Mouse (Mus musculus) lung, postnatal 25 days (tissue): Measurements from ENCODE around the gene Slc13a4.
A peak's percentile ranks its signal among the peaks of the same experiment; 100 is the strongest.

ENCODE experiments used
- DNase-seq: peaks from one replicate; pipeline ENCODE4 v3.0.0; 2022; ENCODE audit warnings: low spot score

Slc13a4 gene

GRCm38 (mm10) chr6:35308037-35308436, at the start of gene Slc13a4:
TSS of gene Slc13a4 (minus strand) at chr6:35308131.
- no peak for DNase-seq

GRCm38 (mm10) chr6:35355320-35355719, 47.4 kb upstream of the Slc13a4 start:
- no peak for DNase-seq

DNA sequence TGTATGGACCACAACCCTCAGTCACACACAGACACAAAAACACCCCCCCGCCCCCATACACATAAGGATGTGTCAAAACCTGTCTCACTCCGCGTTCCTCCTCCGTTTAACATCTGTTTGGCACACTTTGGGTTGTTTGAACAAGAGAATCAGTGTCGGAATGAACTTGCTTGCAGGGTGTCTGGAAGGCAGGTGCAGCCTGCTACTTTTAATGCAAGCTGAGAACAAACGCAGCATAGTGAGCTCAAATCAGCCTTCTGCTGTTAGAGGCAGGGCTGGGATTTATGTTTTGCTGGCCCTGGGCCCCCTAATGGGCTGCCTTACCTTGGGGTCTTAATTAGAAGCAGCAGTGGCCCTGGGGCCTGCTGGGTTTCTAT, 46.7 kb upstream of the Slc13a4 start:
- no peak for DNase-seq

DNA sequence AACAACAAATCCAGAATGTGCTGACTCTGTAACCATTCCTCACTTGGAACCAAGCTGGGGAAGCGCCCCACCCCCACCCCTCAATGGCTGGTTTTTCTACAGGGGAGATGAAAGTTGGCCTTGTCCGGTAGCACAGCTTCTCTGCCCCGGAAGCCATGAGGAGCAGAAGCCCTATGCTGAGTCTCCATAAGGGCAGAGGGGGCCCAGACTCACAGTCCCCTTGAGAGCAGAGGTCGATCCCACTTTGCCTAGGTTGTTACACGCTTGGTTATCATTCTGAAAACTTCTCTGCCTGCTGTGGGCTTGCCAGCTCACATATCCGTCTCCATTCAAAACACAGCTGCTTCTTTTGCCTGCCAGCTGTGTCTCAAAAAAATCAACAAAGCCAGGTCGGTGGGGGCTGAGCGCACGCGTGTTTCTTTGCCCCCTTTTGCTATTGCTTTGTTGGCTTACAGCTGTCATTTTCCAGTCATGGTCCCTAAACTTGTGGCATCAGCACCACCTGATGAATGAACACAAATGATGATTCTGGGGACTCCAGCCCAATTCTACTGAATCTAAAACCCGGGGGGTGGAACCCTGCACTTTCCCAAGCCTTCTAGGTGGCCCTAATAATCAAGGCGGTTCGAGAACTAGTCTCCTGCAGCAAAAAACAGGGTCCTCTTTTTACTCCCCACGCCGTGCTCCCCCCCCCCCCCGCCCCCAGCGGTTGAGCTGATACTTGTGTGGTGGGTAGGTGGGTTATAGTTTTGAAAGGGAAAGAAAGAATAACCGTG, 46.1 kb upstream of the Slc13a4 start:
- no peak for DNase-seq

- DNase-seq: no peak
Measured at GRCm38 (mm10) chr6:35353416-35353815, 45.5 kb upstream of the Slc13a4 start.

GRCm38 (mm10) chr6:35352867-35353266, 44.9 kb upstream of the Slc13a4 start:
- DNase-seq: no peak

- DNase-seq: no peak
Measured at GRCm38 (mm10) chr6:35351826-35352225, 43.9 kb upstream of the Slc13a4 start.

DNA sequence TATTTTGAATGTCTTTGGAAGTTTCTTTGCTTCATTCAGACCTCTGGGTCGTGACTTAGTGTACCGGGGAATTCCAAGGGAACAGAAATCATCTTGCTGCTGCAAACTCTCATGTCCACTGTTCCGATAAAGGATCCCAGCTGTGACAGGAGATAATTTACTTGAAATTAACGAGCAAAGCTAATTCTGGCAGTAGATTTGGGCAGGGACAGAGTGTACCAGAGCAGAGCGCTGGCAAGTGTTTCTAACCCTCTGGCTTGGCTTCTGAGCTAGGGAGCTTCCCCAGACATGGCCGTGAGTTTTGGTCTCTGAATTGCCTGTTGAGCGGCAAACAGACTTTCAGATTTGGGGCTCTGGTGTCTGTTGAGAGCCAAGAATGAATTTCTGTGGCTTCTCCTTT, 41.9 kb upstream of the Slc13a4 start:
- DNase-seq: peak; percentile 66

- DNase-seq: no peak
Measured at GRCm38 (mm10) chr6:35338640-35339039, 30.7 kb upstream of the Slc13a4 start.

DNA sequence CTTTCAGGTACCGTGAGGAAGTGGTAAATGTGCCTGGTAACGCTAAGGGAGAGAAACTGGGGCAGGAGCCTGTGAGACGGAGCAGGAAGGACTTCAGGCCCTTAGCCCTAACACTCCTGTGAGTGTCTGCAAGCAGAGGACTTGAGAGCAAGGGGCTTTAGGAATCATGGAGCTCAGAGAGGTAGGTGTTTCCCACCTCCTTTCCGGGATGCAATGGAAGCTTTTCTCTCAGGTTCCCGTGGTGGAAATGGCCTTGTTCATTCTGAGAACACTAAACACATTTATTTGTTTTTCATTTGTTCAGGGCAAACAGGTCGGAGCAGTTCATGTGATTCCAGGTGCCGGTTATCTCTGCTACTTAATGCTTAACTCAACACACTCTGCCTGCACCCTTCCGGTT, 29.9 kb upstream of the Slc13a4 start:
- no peak for DNase-seq

- DNase-seq: no peak
Measured at GRCm38 (mm10) chr6:35335452-35335851, 27.5 kb upstream of the Slc13a4 start.

- DNase-seq: no peak
Measured at GRCm38 (mm10) chr6:35334278-35334677, 26.3 kb upstream of the Slc13a4 start.

- no peak for DNase-seq
Measured at GRCm38 (mm10) chr6:35333632-35334031, 25.7 kb upstream of the Slc13a4 start.

DNA sequence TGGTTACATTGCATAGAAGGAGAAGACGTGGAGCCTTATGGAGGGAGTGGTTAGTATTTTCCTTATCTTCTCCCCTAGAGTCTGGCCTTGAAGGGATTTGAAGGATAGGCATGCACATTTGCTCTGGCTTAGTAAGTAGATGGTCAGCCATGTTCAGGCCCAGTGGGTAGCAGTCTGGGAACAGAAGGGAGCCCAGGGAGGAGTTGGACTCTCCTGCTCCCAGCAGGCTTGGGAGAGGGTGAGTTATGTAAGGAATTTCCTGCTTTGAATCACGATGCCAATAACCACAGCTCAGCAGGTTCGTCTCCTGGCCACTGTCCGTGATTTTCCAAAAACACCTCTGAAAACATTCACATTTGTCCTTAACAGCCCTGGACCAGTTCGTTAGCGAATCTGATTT, 22.9 kb upstream of the Slc13a4 start:
- DNase-seq: no peak

DNA sequence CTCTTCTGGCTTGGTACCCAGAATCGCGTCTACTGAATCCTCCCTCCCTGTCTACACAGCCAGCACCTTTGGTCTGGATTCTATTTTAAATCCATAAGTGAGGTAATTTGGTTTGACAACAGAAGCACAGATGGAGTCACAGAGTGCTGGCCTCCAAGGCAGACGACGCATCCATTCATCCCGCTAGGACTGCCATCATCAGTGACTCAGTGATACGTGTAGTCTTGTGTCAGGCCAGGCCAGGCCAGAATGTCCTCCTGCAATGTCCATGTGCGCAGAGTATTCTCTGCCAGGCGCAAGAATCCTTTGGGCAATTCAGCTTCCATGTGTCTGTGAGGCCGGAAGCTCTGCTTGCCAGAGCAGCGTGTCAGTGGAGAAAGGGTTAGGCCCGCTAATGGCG, 22.0 kb upstream of the Slc13a4 start:
- DNase-seq: no peak

DNA sequence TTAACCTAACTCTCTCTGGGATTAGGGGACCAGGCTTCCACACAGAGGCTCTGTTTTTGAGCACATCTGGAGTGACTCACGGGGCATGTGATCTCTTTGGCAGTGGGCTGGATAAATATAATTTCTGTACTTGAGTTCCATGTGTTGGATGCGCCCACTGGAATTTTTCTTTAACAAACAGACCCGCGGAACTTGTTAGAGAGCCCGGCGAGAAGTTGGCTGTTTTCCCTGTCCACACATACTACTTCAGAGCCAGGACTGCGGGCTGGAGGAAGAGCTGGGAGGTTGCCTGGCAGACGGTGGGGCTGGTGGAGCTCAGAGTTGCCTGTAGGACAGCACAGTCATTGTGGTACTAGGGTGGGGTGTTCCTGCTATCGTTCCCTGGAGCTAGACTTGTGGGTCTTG, 18.2 kb upstream of the Slc13a4 start, which contains the start of gene Fam180a:
Gene Fam180a, minus strand, starts transcription at position 31 of the 405 bp plus-strand sequence.
- peak; percentile 67 for DNase-seq

- DNase-seq: no peak
Measured at GRCm38 (mm10) chr6:35324306-35324705, 16.4 kb upstream of the Slc13a4 start.

GRCm38 (mm10) chr6:35323046-35323445, 15.1 kb upstream of the Slc13a4 start:
- DNase-seq: no peak

GRCm38 (mm10) chr6:35321105-35321504, 13.2 kb upstream of the Slc13a4 start:
- DNase-seq: no peak

- DNase-seq: no peak
Measured at GRCm38 (mm10) chr6:35319850-35320249, 11.9 kb upstream of the Slc13a4 start.

DNA sequence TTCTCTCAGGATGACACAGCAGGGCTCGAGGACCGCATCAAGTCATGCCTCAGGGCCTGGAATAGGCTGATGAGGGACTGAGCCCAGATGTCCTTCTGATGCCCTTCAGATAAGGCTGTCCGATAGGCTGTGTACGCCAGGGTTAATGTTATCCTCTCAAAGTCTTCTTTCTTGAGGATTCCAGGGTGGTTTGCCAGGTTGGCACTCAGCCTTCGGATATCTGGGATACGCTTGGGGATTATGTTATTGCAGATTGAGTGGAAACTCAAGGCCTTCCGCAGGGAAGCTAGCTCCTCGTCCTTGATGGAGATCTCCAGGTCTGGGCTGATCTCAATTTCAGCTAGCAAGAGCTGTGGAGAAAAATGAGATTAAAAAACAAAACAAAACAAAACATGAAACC, 5.6 kb upstream of the Slc13a4 start:
- no peak for DNase-seq

GRCm38 (mm10) chr6:35309406-35309805, 1.5 kb upstream of the Slc13a4 start:
- DNase-seq: no peak

DNA sequence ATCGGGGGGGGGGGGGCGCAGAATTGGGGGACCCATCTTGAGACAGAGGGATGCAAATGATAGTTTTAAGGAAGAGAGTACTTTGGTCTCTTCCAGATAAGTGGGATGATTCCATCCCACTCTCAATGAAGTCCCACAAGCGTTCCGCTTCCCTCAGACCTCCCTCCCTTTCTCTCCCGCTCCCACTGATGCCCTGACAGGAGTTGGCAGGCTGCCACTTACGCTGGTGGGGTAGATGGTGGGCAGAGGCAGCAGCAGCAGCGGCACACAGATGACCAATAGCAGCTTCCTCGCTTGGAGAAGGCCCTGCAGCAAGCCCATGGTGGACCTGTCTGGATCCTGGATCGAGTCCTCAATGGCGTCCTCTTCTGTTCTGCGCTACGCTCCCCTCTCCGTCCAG, 795 bp downstream of the Slc13a4 start:
- DNase-seq: no peak

DNA sequence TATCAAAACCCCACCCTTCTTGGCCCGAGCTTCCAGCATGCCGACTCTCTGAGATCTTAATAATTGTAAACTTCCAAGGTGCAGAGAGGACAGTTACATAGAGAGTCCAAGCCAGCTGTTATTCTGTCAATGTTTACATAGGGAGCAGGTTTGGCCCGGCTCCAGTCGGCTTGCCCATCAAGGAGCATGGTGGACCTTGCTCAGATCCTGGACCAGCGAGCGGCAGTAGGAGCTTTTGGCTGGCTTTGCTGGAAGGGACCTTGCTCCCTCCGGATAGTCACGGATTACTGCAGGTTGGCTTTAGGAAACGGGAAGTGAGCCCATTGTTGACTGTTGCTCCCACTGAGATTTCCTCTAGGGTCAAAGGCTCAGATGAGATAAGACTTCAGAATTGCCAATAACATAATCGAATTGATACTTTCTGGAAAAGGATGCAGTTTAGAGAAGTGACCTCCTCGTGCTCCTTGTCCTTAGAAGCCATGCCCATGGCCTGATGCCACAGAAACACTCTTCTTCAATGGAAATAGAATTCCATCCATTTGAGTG, 4.5 kb downstream of the Slc13a4 start:
- no peak for DNase-seq
